Mouse (Mus musculus): ENCODE measurements around the gene Cux2.

DNA sequence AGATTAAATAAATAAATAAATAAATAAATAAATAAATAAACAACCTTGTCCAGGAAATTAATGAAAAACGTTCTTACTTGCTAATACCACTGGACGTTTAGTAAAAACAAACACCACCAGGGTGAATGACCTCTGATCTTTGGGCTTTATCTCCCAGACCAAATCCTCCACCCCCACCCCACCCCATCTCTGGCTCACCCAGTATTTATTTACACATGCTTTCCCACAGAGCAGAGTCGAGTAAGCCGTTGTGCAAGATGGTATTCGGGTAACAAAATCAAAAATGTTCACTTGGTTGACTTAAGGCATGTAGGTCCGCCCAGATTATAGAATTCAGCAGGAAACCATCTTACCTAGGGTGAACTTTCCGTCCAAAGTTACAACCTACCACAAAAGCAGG, 23.6 kb downstream of the Cux2 start:
- TF ChIP-seq CTCF (IDR thresholded peaks at IDR 0.05; ENCODE audit: low read depth, low read length) (no peak), POLR2A (IDR thresholded peaks at IDR 0.05; ENCODE audit: borderline replicate concordance, low read depth, low read length) (no peak)

Measured in bone marrow macrophage, adult 2 months (primary cell).